Mouse (Mus musculus) bone marrow, adult 2 months (tissue): Measurements from ENCODE around the gene Hnrnpf.

Experiments used
- CTCF ChIP-seq: fragments of 200-500 bp; IDR thresholded peaks from 2 replicates; pipeline ENCODE4 v1.5.1; 2011; ENCODE audit warnings: low read length, control low read depth; ENCODE audit not compliant: control insufficient read depth, insufficient read depth
- POLR2A ChIP-seq: fragments of 200-500 bp; IDR thresholded peaks from 2 replicates; pipeline ENCODE4 v1.6.1; 2011; ENCODE audit warnings: low read depth, mild to moderate bottlenecking, control low read depth, low read length, borderline replicate concordance; ENCODE audit not compliant: control insufficient read depth

GRCm38 (mm10) chr6:117917576-117917975 is 17.5 kb downstream of the Hnrnpf start:
- TF ChIP-seq CTCF (no peak), POLR2A (no peak)
